Mouse (Mus musculus) cerebral cortex, adult 2 months (tissue): ENCODE results near the gene Dpyd.

Experiments used
- WGBS: fragments of 180-500 bp; shearing (Covaris S2); methylation state at CpG from one replicate; pipeline ENCODE4 v1.1.7; 2018; 5-methylcytosine and 5-hydroxymethylcytosine counted together

Dpyd gene

DNA sequence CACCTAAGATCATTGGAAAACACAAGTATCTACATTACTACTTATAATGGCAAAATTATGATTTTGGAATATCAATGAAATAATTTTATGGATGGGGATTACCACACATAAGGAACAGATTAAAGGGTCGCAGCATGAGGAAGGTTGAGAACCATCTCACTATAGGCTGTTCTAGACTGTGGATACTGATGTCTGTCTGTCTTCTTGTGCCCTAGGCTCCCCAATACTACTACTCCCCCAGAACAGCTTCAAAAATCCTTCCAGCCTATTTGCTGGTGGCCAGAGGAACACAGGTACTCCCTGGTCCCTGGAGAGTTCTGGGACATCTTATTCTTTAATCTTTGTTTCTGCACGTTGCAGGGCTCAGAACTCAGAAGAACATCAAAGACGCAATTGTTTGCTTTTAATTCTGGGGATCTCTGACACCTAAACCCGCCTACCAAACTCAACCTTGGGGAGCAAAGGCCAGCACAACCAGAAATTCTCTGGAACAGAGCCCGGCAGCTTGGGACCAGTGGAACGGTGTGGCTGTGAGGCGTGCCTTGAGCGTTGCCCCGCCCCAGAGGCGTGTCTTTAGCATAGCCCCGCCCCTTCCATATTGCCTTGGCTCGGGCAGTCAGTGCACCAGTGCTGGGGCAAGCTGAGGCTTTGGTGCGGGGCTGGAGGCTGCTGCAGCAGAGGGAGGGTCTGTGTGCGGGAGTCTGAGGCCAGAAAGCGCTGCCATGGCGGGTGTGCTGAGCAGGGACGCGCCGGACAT, at the start of gene Dpyd:
Gene Dpyd, plus strand, starts transcription at position 576 of the 757 bp plus-strand sequence.
- 7% methylated on average over 19 of the region's 19 CpGs for WGBS

DNA sequence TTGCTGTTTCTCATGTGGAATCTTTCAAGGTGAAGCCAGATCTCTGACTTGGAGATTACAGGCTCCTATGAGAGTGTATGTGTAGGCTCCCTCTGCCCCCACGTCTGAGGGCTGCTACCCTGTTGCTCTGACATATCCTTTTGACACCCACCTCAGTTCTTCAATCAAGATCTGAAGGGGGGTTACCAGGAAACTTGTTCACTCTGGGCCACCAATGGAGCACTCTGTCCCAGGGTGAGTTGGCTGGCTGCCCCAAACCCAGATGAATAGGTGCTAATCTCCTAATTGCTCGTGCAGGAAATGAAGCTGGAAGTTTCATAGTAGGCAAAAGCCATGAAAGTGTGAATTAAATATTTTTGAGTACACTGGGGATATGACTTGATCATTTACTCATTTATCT, 24.3 kb upstream of the Dpyd start:
- WGBS, result 33% methylated on average over 2 of the region's 2 CpGs

DNA sequence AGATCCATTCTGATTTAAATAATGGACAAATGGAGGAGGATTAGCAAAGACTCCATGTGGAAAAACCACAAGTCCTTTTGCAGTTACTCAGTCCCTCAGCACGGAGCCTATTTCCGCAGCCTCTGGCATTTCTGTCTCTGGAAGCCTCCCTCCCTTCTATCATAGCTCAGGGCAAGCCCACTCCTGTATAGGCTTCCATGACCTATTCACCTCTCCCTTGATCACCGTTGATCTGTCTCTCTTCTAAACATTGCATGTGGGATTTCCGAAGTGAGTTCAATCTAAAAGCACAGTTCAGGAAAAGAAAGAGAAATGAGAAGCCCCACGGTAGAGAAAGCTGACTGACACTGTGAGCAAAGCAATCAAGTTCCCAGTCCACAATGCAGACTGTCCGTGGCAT, 20.2 kb upstream of the Dpyd start:
- WGBS, result 45% methylated on average over 6 of the region's 6 CpGs

DNA sequence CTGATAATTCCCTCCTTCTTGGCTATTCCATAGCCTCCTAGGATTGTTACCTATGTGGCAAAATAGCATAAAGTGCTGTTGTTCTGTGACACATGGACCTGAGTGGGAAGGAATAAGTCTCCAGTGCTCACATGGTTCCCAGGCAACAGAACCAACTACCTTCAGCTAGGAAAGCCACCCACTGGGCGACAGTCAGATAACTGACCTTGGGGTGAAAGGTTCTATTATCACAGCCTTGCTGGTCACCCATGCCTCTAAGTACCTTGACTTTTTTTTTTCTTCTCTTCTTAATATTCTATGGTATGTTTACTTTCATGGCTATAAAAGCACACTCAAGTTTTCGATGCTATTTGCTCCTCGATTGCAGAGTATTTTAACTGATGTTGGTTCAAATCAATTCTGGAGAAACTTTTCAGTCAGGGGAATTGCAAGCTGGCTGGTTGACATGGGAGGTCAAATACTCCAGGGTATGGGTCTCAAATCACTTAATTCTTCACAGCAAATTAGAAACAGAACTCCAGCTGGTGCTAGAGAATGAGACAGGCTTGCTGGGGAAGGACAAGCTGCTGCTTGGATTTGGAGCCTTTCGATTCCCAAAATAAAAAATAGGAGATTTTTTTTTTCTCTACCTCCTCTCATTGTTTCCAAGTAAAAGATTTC, 14.2 kb upstream of the Dpyd start:
- WGBS, result 49% methylated on average over 4 of the region's 4 CpGs

DNA sequence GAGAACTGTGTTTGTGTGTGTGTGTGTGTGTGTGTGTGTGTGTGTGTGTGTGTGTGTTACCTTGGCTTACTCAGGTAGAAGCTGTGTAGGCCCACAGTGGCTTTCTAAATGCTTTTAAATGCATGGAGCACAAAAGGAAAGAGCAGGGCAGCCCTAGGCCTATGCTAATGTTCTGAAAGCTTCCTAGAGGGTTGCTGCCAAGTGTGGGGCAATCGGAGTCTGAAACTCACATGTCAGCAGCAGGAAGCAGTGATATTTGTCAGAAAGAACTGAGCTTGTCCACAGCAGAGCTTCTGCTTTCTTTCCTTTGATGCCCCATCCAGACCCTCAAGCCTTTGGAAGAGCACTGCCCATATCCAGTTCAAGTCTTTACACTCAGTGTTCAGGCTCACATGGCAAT, 4.3 kb upstream of the Dpyd start:
- 77% methylated on average over 1 of the region's 1 CpGs for WGBS

DNA sequence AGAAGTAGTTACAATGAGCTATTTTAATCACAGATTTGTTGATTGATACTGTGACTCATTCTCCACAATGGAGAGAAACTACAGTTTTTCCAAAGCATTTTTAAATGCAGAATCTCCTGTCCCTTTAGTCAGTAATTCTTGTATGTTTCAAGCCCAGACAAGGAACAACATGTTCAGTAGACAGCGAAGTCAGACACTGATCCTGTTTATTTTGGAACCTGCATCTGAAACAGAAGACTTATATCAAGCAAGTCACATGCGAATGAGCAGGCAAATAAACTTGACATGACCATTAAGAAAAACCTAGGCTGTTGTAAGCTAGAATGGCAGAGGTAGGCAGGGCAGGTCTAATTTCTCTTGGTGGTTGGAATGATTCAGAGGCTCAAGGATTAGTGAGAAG, 2.0 kb upstream of the Dpyd start:
- WGBS, result 81% methylated on average over 2 of the region's 2 CpGs

DNA sequence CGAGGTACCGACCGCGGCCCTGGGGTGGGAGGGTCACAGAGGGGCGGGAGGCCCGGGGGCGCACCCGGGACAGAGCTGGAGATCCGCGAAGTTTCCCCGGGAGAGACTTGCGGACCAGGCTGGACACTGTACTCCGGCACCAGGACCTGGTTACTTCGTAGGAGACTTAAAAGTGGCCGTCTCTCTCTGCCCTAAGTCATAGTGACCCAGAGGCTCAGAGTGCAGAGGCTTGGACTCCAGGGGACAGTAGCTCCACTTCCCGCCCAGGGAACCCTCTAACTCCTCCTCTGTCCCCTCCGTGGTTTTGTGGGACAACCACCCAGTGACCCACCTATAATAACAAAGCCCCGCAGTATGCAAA, 362 bp downstream of the Dpyd start:
- WGBS, result 2% methylated on average over 18 of the region's 18 CpGs

DNA sequence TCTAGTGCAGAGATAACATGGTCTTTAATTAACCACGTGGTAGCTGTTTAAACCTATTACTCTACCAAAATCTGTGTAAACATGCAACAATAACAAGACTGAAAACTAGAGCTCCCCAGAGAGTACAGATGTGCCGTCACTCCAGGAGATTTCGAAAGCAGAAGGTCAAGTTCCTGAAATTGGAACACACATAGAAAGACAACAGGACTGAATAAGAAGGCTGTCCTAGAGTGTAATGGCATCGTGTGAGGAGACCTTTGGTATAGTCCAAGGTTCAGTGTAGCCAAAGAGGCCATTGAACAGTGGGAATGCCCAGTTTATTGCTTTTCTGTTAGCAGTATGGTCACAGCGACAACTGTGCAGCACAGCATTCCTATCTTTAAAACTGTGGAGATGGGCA, 4.8 kb downstream of the Dpyd start:
- 77% methylated on average over 5 of the region's 5 CpGs for WGBS

DNA sequence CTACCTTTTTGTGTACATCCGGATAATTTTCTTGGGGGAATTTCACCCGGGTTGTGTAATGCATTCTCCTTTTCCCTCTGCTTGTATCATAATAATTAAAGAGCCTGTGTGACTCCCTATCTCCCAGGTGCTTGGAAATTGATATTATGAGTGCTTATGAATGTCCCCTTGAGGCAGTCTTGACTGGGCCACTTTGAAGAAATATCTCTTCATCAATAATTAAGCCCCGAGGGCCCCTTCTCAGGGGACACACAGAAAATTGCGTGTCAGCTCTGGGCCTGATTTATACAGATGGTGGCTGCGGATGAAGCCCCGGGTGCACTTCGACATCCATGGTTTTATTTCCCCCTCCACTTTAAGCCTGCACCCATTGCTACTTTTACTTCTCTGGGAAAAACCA, 8.3 kb downstream of the Dpyd start:
- WGBS, result 83% methylated on average over 7 of the region's 7 CpGs

DNA sequence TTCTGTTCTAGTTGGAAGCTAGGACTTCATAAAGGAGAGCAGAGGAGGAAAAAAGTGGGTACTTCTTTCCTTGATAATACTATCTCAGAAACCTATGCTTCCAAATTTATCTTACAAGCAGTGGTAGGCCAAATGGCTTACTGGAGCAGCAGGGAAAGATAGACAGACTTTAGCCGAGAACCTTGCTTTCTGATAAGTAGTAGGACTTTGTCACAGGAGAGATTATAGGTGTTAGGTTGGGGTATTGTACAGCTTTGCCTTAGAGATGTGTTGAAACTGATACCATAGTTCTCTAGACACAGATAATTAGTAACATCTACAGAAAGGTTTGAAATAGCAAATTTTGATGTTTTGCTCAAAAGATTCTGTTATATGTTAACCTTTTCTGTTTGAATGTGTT, 28.6 kb downstream of the Dpyd start:
- 97% methylated on average over 1 of the region's 1 CpGs for WGBS

DNA sequence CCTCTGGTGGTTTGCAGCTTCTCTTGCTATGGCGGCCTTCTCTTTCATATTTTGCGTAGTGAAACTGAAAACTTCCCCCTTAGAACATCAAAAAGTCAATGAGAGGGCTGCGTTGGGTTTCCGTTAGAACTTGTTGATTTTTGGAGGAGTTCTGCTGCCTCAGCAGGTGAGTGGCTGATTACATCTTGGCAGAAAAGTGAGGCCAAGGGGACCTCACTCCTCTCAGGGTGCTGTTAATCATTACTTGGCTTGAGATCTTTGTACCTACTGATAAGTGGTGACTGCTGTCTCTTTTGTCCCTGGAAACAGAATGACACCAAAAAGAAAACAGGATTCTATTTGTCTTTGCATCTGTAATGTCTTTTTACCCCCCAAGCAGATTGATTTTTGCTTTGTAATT, 32.9 kb downstream of the Dpyd start:
- 92% methylated on average over 4 of the region's 4 CpGs for WGBS

DNA sequence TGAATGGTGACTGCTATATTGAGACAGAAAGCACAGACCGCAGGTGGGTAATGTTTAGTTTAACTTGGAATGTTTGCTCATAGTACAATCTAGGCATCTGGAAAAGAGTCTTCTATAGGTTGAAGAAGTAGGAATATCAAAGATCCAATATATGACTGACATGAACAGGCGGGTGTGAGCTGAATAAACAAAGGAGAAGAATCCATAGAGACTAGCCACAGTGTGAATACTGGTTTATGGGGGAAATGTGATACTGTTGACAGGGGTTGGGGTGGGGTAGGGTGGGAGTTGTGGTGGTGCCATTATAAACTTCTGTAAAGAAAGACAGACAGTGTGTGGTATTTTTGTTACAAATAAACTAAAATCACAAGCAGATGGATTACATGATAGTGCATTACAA, 33.8 kb downstream of the Dpyd start:
- 89% methylated on average over 2 of the region's 2 CpGs for WGBS

DNA sequence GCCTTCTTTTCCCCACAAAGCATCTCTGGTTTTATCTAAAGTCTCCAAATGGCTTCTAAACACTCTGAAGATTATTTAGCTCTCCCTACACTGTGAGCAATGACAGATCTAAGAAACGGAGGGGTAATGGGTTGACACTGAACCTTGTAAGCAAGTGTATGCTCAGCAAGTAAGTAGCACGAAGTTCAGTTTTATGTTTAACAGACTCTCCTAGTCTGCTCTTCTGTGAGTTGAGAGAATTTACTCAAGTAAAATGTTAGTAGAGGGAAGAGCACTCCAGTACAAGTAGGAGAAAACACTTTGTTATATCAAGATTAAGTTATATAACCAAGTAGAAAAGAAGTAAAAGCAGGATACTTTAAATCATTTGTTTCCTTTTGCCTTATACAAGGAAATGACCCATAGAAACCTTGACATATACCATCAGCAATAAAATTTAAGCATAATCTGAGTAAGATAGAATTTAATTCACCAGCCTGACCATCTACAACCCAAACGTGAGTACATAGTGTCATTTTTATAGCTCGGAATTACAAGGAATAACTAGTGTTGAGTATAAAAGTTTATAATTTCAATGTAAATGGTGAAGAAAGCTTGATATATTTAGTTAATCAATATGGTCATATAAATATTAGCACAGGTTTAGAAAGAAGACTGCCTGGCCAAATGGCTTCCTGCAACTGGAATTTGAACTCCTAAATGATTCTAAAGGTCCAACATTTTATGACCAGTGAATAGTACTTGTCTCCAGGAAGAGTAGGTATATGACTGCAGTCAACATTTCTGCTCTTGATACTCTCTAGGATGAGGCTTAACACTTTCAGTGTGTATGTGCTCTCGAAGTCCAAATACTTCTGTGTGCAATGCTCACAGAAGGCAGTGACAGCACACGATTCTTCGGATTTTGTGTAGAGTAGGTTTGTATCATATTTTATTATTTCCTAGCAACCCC, 40.0 kb downstream of the Dpyd start:
- 88% methylated on average over 7 of the region's 7 CpGs for WGBS

DNA sequence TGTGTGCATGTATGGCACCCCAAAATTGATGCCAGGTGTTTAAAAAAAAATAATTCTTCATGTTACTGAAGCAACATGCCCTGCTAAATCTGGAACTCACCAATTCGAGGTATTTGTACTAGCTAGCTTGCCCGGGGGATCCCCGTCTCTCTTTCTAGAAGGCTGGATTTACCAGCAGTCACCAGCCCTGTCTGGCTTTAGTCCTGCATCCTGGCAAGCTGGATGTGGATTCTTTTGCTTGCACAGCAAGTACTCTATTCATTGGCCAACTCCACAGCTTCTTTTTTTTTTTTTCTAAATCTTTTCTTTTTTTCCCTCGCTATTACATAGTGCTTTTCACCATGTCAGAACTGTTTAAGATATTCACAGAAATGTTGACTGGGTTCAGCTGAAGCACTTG, 46.8 kb downstream of the Dpyd start:
- 39% methylated on average over 4 of the region's 4 CpGs for WGBS

DNA sequence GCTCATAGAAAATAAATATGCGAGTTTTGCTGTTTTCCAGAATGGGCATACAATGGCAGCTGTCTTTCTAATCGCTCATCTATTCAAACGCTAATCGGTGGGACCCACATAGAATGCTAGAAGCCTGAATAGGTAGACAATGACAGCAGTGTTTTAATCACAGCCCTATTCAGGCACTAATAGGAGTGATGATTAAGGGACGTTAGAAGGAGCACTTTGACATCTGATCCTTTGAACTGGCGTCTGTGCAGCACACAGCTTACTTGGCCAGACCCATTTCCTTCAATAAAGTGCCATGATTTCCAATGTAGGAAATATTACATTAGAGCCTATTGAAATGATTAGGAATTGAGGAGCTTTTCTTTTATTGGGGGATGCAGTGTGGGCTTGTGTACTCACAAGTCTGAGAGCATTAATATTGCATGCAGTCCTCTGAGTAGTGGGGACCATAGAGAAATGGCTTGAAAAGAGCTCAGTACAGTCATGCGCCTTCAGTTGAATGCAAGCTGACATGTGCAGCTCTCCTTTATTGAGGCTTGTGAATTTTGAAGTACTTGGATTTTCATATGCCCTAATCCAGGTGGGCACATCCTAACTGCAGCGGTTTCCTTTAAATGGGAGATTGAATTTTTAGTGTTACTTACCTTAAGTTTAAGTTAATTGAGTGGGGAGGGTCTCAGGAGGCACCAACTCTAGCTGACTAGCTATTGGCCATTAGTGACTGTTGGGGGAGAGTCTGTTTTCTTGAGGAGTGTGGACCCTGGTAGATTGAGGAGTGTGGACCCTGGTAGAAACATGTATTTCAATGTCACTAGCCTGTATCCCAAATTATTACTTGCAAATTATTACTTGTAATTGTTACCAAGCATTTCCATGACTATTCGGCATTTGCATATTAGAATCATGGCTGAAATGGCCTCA, 64.8 kb downstream of the Dpyd start:
- 56% methylated on average over 9 of the region's 9 CpGs for WGBS

DNA sequence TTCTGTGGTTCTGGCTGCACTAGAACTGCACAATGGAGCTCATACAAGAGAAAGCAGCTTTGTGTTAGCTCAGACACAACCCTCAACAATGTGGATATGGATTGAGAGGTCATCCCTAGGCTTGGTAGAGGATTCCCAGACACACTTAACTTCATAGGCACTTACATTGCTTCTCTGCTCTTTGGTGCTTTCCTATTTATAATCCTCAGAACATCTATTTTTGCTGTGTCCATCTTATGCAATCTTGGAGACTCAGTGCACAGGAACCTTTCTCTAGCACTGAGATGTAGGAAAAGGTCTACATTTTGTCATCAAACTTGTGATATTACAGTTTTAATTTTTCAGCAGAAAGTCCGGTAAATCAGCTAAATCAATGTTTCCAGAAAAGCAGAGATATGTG, 67.8 kb downstream of the Dpyd start:
- WGBS, result 73% methylated on average over 1 of the region's 1 CpGs

DNA sequence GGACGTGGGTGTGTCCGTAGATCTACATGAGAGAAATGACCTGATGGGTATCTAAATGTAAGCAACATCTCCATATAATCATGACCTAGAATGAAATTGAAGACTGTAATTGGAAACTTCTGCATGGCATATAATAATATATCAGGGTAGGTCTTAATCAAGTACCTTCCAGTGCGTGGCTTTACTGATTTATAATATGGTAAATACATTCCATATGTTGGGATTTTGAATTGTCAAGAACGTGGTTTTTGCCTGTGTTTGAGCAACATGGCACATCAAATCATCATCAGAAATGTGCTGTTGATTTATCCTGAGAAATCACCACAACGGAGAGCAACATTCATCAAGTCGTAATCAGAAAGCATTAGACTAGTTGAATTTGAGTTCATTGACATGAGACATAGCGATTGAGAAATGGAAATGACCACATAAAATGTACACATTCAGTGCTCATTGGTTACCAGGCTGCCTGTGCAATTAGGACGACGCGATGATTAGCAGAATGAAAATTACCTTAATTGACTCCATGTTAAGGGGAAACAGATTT, 84.2 kb downstream of the Dpyd start:
- 78% methylated on average over 10 of the region's 10 CpGs for WGBS

DNA sequence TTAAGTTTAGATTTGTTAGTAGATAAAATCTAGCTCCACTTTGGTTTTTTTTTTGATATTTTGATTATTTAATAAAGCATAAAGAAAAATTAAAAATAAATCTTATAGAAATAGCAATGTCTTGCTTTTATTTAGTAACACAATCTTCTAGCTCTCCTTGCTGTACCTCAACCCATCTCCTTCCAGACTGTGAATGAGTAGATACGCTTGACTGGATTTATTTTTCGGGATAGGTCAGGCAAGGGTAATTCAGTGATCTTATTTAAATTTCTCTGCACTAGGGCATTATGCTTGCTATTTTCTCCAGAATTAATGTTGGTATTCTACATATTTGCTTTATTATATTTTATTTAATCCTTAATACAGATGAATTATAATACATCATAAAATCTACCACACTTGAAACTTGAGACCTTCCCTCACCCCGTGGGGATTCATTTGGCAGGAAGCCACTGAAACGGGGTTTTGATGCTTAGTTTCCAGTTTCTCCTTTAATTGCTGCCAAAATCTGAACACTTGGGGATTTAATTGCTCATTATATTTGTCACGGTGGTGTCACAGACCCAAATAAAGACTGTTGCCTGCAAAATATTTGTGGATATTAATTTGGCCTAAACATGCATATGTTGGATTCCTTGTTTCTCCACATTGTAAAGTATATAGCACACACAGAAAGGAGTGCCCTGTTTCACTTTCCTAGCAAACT, 102.2 kb downstream of the Dpyd start:
- 43% methylated on average over 5 of the region's 5 CpGs for WGBS

DNA sequence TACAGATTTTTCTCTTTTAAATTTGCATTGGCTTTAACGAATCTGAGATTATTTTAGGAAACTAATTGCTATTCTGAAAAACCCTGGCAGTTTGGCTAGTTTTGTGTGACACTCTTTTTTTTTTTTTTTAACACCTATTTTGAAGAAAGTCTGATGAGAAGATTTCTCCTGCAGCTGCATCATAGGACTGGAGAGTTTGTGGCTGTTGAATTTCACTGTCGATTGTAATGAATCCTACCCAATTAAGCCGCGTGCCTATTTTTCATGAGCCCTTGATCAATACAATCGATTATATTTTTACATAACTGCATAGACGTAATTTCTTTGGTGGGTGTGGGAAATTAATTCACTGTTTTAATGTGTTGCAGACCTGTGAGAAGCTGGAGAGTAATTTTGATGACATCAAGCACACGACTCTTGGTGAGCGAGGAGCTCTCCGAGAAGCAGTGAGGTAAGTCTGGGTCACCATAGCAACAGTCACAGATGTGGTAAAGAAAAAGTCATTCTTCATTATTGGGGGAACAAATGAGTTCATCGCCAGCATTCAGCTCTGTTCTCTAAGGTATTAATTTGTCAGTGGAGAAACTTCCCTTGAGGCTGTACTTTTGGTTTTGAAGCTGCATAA, 112.3 kb downstream of the Dpyd start:
- 16% methylated on average over 10 of the region's 10 CpGs for WGBS

DNA sequence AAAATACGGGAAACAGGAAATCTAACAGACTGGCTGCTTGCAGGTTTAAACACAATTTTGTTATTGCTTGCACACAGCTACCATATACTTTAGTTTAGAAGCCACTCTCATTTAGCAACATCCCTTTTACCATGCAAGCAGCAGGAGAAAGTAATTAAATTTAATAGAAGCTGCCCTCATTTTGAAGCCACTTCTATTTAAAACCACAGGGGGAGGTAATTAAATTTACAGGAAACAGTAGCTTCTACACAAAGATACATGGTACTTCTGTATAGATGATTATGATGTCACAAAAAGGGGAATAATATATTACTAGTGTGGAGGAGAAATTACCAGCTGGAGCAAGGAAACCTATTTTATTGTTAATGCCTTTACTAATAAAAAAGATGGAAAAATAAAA, 113.5 kb downstream of the Dpyd start:
- WGBS, result 58% methylated on average over 1 of the region's 1 CpGs
